In genomic region chr17:6778332-6778683, GRCm38 (mm10) we compare ENCODE assay signal across 8 mouse cellular contexts. TPM values are rescaled to one million over a fixed set of nuclear protein-coding genes. Genes with fewer than 3 reads are reported as not detected.
A peak's percentile ranks its signal among the peaks of the same experiment; 100 is the strongest.
DNase-seq lines count a peak whose midpoint lies in the region; ATAC-seq and TF ChIP-seq lines count a peak whose summit lies in the region.

No protein-coding gene starts in this region.

- DNase-seq in ovary, adult 18-20 months (ENCODE audit: low spot score): peak; percentile 13
- no peak for DNase-seq in ovary, postnatal 10 days (ENCODE audit: low spot score)
- DNase-seq in c-Kit-positive CD71-positive TER-119-positive erythroid progenitor cells, embryonic 14.5 days (ENCODE audit: low spot score): peak; percentile 59
- DNase-seq in gastrocnemius, postnatal 10 days: peak; percentile 31
- DNase-seq in hindlimb bud, embryonic 11.5 days (ENCODE audit: extremely low spot score, low read depth, low spot score): peak; percentile 58
- DNase-seq in liver, postnatal 0 days: peak; percentile 43
- DNase-seq in urinary bladder, adult 18-20 months (ENCODE audit: low spot score in 2 of 2): no peak

- no peak for ATAC-seq in liver, postnatal 0 days
- no peak for ATAC-seq in neural tube, embryonic 12.5 days (ENCODE audit: low FRiP score, low read depth)

- H3K4me1 ChIP-seq in liver, postnatal 0 days (ENCODE audit: insufficient read depth): peaks cover 31% of the 10 kb centered on the region
- H3K4me1 ChIP-seq in neural tube, embryonic 12.5 days: peaks cover 45% of the 10 kb centered on the region

- peak; percentile 80 for TF ChIP-seq CTCF in liver, postnatal 0 days (IDR thresholded peaks at IDR 0.05; ENCODE audit: low read depth)

- H3K36me3 ChIP-seq in liver, postnatal 0 days (replicated peaks; ENCODE audit: insufficient read depth, low read length): no peaks in the 10 kb centered on the region
- H3K36me3 ChIP-seq in neural tube, embryonic 12.5 days: no peaks in the 10 kb centered on the region; the same call in 1 of the 2 replicates

- no peaks in the 10 kb centered on the region for H3K9me3 ChIP-seq in liver, postnatal 0 days (ENCODE audit: low read length)
- no peaks in the 10 kb centered on the region for H3K9me3 ChIP-seq in neural tube, embryonic 12.5 days

- H3K4me2 ChIP-seq in liver, postnatal 0 days (ENCODE audit: low read depth, low read length): peak overlapping the region; percentile 97
- peak overlapping the region; percentile 94 for H3K4me2 ChIP-seq in neural tube, embryonic 12.5 days (replicated peaks)

- H3K9ac ChIP-seq in liver, postnatal 0 days (replicated peaks): peak overlapping the region; percentile 35
- peak overlapping the region; percentile 53 for H3K9ac ChIP-seq in neural tube, embryonic 12.5 days

- 2% methylated on average over 9 of the region's 9 CpGs for WGBS in liver, postnatal 0 days (ENCODE audit: insufficient replicate concordance)
- under 1% methylated on average over 9 of the region's 9 CpGs for WGBS in neural tube, embryonic 12.5 days

- H3K27ac ChIP-seq in liver, postnatal 0 days (ENCODE audit: low read depth): peak overlapping the region; percentile 78
- no peak overlapping the region for H3K27ac ChIP-seq in neural tube, embryonic 12.5 days

- no peak for TF ChIP-seq EP300 in liver, postnatal 0 days (IDR thresholded peaks at IDR 0.05; ENCODE audit: low read depth)

- H3K27me3 ChIP-seq in liver, postnatal 0 days (ENCODE audit: insufficient read depth, low read length): no peaks in the 10 kb centered on the region
- H3K27me3 ChIP-seq in neural tube, embryonic 12.5 days (replicated peaks): peaks cover 5% of the 10 kb centered on the region

- peak overlapping the region; percentile 52 for H3K4me3 ChIP-seq in liver, postnatal 0 days (ENCODE audit: low read depth, low read length)
- peak overlapping the region; percentile 38 for H3K4me3 ChIP-seq in neural tube, embryonic 12.5 days

RNA-seq across cellular contexts. Expression of gene Ezr, which starts 4.3 kb away (rescaled TPM):
- 10 to 100 TPM; 24.0 to 24.9 TPM for total RNA-seq in gastrocnemius, postnatal 10 days (2021)
- polyA plus RNA-seq in liver, postnatal 0 days (2015; fragmentation: Nextera tagmentation; extraction: Ambion mirVana): 32.0 and 34.8 TPM in 2 replicates
- polyA plus RNA-seq in neural tube, embryonic 12.5 days (2016; fragmentation: Nextera tagmentation; extraction: Ambion mirVana): 67.1 and 87.8 TPM in 2 replicates

Comparison
In these comparisons a context has a peak if more than half of its experiments do, and no peak if none do; other contexts are left out.
1. DNase-seq: peak in ovary, adult 18-20 months (single experiment), c-Kit-positive CD71-positive TER-119-positive erythroid progenitor cells, embryonic 14.5 days (single experiment), gastrocnemius, postnatal 10 days (single experiment), hindlimb bud, embryonic 11.5 days (single experiment) and liver, postnatal 0 days (single experiment); none in ovary, postnatal 10 days (single experiment) and urinary bladder, adult 18-20 months (0 of 2).